Mouse (Mus musculus): ENCODE results near the gene Serpina6. TPM values are rescaled to one million over a fixed set of nuclear protein-coding genes. Genes with fewer than 3 reads are reported as not detected.

Gene Serpina6
- 0.53 and 0.57 TPM in 2 replicates for polyA plus RNA-seq (2014; fragmentation: Nextera tagmentation; extraction: Ambion mirVana)

DNA sequence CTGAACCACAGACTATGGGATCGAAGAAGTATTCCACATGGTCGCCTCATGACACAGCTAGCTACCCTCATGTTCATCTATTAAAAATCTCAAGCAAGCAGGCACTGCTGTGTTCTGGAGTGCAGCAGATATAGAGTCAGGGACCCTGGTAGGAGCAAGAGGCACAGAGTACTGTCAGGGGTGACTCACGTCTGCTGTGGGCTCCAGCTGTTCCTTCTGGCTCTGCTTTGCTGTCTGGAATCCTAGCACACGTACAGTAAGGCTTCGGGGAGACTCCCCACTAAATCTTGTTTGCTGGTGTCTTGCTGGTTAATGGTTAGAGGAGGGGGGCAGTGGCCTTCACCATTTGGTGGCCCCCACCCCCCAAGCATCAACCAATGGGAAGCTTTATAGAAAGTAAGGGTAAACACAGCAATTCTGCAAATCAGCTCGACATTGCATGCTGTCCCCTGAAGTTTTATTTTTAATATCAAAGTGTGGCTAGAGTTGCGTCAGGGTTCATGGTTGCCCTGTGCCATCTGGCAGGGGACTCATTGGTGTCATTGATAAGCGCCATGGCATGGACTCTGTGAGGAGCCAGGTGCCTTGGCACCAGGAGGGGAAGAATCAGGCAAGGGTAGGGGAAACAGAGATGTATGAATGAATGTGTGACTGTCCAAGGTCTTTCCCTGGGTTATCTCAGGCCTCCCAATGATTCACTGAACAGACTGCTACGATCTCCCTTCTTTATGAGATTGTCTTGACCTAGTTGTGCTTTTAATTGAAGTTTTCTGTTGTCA is at the start of gene Serpina6:
Serpina6 (minus strand) TSS at position 365 of the 779 bp plus-strand sequence.
- no peaks in the 10 kb centered on the region for H3K27me3 ChIP-seq (ENCODE audit: control insufficient read depth, insufficient read depth, low read length)
- H3K4me1 ChIP-seq (ENCODE audit: control insufficient read depth, insufficient read depth, low read length): no peaks in the 10 kb centered on the region
- no peak within 1 kb of the TSS for H3K9ac ChIP-seq (ENCODE audit: low read length)
- ATAC-seq (ENCODE audit: insufficient number of reproducible peaks, low FRiP score, low TSS enrichment, low read depth) (no peak), DNase-seq (ENCODE audit: low spot score) (no peak)
- H3K27ac ChIP-seq (replicated peaks; ENCODE audit: low read depth, low read length): no peak within 1 kb of the TSS
- H3K4me2 ChIP-seq (ENCODE audit: low read depth, severe bottlenecking): no peak within 1 kb of the TSS
- no peaks in the 10 kb centered on the region for H3K36me3 ChIP-seq (ENCODE audit: control insufficient read depth, insufficient read depth, low read length)
- H3K4me3 ChIP-seq (ENCODE audit: low read depth, low read length): no peak within 1 kb of the TSS
- no peaks in the 10 kb centered on the region for H3K9me3 ChIP-seq (ENCODE audit: control insufficient read depth, low read length)
- 83% methylated on average over 9 of the region's 9 CpGs for WGBS

DNA sequence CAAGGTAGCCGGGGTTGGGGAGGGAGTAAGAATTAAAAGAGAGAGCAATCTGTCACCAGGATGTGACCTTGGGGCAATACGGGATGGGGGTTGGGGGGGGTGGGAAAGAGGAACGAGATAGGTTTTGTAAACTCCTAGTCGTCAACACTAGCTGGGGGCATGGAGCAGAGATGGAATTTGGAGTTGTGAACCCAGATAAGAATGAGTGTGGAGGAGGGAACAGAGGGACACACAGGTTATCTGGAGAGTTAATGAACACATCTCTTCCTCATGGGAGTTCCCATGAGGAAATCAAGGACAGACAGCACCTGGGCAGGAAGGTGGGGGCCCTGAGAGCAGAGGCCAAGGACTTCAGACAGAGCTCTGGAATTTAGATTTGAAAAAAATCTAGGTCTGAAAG is 49.1 kb upstream of the Serpina6 start:
- no peaks in the 10 kb centered on the region for H3K4me1 ChIP-seq (ENCODE audit: control insufficient read depth, insufficient read depth, low read length)
- DNase-seq (ENCODE audit: low spot score) (no peak), ATAC-seq (ENCODE audit: insufficient number of reproducible peaks, low FRiP score, low TSS enrichment, low read depth) (no peak)
- no peak overlapping the region for H3K9ac ChIP-seq (ENCODE audit: low read length)
- H3K27me3 ChIP-seq (ENCODE audit: control insufficient read depth, insufficient read depth, low read length): no peaks in the 10 kb centered on the region
- H3K4me2 ChIP-seq (ENCODE audit: low read depth, severe bottlenecking): no peak overlapping the region
- no peaks in the 10 kb centered on the region for H3K9me3 ChIP-seq (ENCODE audit: control insufficient read depth, low read length)
- no peaks in the 10 kb centered on the region for H3K36me3 ChIP-seq (ENCODE audit: control insufficient read depth, insufficient read depth, low read length)
- no peak overlapping the region for H3K4me3 ChIP-seq (ENCODE audit: low read depth, low read length)
- H3K27ac ChIP-seq (replicated peaks; ENCODE audit: low read depth, low read length): no peak overlapping the region
- WGBS: 81% methylated on average over 4 of the region's 4 CpGs

DNA sequence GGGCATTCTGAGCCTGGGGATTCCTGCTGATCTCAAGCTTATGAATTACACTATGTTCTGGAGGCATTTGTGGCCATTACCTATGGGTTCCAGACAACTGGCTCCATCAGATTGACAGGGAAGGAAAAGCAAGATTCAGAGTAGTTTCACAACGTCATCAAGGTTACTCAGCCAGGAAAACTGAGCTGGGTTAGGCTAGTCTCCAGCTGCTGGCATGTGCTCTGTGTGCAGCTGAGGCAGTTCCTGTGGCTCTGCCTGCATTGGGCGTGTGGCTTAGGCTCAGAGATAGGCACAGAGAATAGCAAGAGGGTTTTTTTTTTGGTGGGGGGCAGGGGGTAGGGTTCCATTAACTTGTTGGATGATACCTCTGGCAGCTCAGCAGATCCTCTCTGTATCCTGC is 48.5 kb upstream of the Serpina6 start:
- H3K4me3 ChIP-seq (ENCODE audit: low read depth, low read length): no peak overlapping the region
- H3K36me3 ChIP-seq (ENCODE audit: control insufficient read depth, insufficient read depth, low read length): no peaks in the 10 kb centered on the region
- DNase-seq (ENCODE audit: low spot score): no peak
- no peak for ATAC-seq (ENCODE audit: insufficient number of reproducible peaks, low FRiP score, low TSS enrichment, low read depth)
- 65% methylated on average over 2 of the region's 2 CpGs for WGBS
- no peak overlapping the region for H3K4me2 ChIP-seq (ENCODE audit: low read depth, severe bottlenecking)
- H3K4me1 ChIP-seq (ENCODE audit: control insufficient read depth, insufficient read depth, low read length): no peaks in the 10 kb centered on the region
- no peak overlapping the region for H3K9ac ChIP-seq (ENCODE audit: low read length)
- H3K9me3 ChIP-seq (ENCODE audit: control insufficient read depth, low read length): no peaks in the 10 kb centered on the region
- no peaks in the 10 kb centered on the region for H3K27me3 ChIP-seq (ENCODE audit: control insufficient read depth, insufficient read depth, low read length)
- H3K27ac ChIP-seq (replicated peaks; ENCODE audit: low read depth, low read length): no peak overlapping the region

DNA sequence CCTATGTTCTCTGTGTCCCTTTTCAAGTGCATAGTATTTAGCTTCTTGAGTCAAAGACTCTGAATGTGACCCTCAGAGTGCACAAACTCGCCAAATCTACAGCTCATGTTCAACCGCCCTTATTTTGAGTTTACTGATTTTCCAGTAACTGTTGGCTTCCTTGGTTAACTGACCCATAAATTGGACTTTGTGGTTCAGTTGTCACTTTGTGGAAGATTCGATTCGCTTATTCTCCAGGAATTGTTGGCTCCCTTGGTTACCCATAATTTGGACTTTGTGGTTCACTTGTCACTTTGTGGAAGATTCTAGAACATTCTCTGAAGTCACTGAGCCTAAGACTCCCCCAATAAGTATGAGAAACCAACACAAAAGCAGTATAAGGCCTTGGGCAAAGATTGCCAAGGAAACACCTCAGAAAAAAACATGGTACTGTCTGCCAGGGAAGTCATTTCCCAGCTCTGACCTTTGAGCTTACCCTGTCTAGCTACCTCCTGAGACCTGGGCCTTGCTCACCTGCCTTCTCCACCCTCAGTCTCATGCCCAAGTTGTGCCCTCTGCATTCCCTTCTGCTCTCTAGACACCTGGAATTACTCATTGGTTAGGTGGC is 43.2 kb upstream of the Serpina6 start:
- DNase-seq (ENCODE audit: low spot score): no peak
- no peaks in the 10 kb centered on the region for H3K9me3 ChIP-seq (ENCODE audit: control insufficient read depth, low read length)
- H3K9ac ChIP-seq (ENCODE audit: low read length): no peak overlapping the region
- H3K27ac ChIP-seq (replicated peaks; ENCODE audit: low read depth, low read length): no peak overlapping the region
- H3K27me3 ChIP-seq (ENCODE audit: control insufficient read depth, insufficient read depth, low read length): no peaks in the 10 kb centered on the region
- no peak overlapping the region for H3K4me3 ChIP-seq (ENCODE audit: low read depth, low read length)
- ATAC-seq (ENCODE audit: insufficient number of reproducible peaks, low FRiP score, low TSS enrichment, low read depth): no peak
- H3K4me1 ChIP-seq (ENCODE audit: control insufficient read depth, insufficient read depth, low read length): no peaks in the 10 kb centered on the region
- H3K36me3 ChIP-seq (ENCODE audit: control insufficient read depth, insufficient read depth, low read length): no peaks in the 10 kb centered on the region
- no peak overlapping the region for H3K4me2 ChIP-seq (ENCODE audit: low read depth, severe bottlenecking)
- WGBS: 94% methylated on average over 4 of the region's 4 CpGs

DNA sequence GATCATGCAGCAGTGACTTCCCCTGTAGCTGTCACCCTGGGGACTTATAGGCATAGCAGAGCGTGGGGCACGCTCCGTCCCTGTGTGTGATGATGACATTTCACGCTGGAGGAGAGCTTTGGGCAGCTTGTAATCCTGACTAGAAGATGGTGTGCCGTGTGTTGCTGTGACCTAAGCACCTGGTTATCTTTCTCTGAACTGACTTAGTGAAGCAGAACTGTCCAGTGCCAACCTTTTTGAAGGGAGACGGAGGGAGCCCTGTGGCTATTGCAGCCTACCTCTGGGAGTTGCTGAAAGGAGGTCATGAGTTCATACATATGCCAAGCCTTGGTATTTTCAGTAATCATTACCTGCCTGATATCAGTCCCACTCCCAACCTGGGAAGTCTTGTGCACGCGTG is 38.4 kb upstream of the Serpina6 start, which contains the start of gene Serpina1f:
Serpina1f (minus strand) TSS at position 101 of the 400 bp plus-strand sequence.
- no peak within 1 kb of the TSS for H3K4me2 ChIP-seq (ENCODE audit: low read depth, severe bottlenecking)
- 89% methylated on average over 8 of the region's 8 CpGs for WGBS
- no peak within 1 kb of the TSS for H3K9ac ChIP-seq (ENCODE audit: low read length)

DNA sequence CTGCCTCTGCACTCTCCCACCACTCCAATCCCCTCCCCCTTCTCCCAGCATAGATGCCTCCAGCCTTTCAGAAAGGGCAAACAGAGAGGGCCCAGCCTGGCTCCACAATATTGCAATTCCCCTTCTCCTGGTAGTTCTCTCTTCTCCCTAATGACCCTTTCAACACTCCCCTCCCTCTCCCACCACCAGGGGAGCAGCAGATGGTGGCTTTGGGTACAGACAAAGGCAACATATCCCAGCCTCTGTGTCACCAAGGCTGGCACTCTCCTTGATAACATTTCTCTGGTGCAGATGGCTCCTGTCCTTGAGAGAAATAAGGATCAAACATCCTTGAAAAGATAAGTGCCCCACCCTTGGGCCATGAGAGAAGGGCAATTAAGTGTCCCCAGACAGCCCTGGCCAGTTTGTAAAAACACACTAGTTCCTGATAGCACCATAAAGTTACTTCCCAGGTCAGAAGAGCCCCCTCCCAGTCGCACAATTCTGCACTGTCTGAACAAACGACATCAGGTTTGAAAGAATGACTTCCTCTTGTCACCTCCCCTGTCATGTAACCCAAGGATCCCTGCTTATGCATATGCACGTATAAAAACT is 31.3 kb upstream of the Serpina6 start:
- Histone ChIP-seq H3K9ac (ENCODE audit: low read length) (no peak overlapping the region), H3K9me3 (ENCODE audit: control insufficient read depth, low read length) (no peaks in the 10 kb centered on the region), H3K27ac (replicated peaks; ENCODE audit: low read depth, low read length) (no peak overlapping the region), H3K4me2 (ENCODE audit: low read depth, severe bottlenecking) (no peak overlapping the region), H3K27me3 (ENCODE audit: control insufficient read depth, insufficient read depth, low read length) (no peaks in the 10 kb centered on the region), H3K4me3 (ENCODE audit: low read depth, low read length) (no peak overlapping the region), H3K4me1 (ENCODE audit: control insufficient read depth, insufficient read depth, low read length) (no peaks in the 10 kb centered on the region), H3K36me3 (ENCODE audit: control insufficient read depth, insufficient read depth, low read length) (no peaks in the 10 kb centered on the region)
- 24% methylated on average over 3 of the region's 3 CpGs for WGBS
- ATAC-seq (ENCODE audit: insufficient number of reproducible peaks, low FRiP score, low TSS enrichment, low read depth) (no peak), DNase-seq (ENCODE audit: low spot score) (no peak)

More for the DNA sequence above, 38.4 kb upstream of the Serpina6 start, which contains the start of gene Serpina1f:
- Histone ChIP-seq H3K4me1 (ENCODE audit: control insufficient read depth, insufficient read depth, low read length) (no peaks in the 10 kb centered on the region), H3K4me3 (ENCODE audit: low read depth, low read length) (no peak within 1 kb of the TSS), H3K36me3 (ENCODE audit: control insufficient read depth, insufficient read depth, low read length) (no peaks in the 10 kb centered on the region), H3K27me3 (ENCODE audit: control insufficient read depth, insufficient read depth, low read length) (no peaks in the 10 kb centered on the region), H3K27ac (replicated peaks; ENCODE audit: low read depth, low read length) (no peak within 1 kb of the TSS), H3K9me3 (ENCODE audit: control insufficient read depth, low read length) (no peaks in the 10 kb centered on the region)
- DNase-seq (ENCODE audit: low spot score) (no peak), ATAC-seq (ENCODE audit: insufficient number of reproducible peaks, low FRiP score, low TSS enrichment, low read depth) (no peak)

DNA sequence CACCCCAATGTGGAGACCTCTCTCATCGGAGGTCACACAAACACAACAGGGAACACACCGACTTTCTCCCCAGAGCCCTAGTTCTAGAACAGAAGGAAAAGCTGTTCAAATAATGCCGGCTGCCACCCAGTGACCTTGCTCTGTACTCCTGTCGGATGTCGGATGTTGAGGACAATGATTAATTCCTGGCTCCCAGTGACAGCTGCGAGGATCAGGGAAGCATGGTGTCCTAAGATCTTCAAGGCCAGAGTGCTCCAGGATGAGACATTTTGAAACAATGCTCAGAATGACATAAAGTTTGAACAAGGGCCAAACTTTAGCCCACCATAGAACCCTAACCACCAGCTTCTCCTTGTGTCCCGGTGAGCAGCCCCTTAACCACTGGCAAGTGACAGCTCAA is 30.0 kb upstream of the Serpina6 start:
- no peak overlapping the region for H3K4me2 ChIP-seq (ENCODE audit: low read depth, severe bottlenecking)
- H3K4me1 ChIP-seq (ENCODE audit: control insufficient read depth, insufficient read depth, low read length): no peaks in the 10 kb centered on the region
- ATAC-seq (ENCODE audit: insufficient number of reproducible peaks, low FRiP score, low TSS enrichment, low read depth) (no peak), DNase-seq (ENCODE audit: low spot score) (no peak)
- WGBS: 71% methylated on average over 7 of the region's 7 CpGs
- no peak overlapping the region for H3K9ac ChIP-seq (ENCODE audit: low read length)
- no peak overlapping the region for H3K4me3 ChIP-seq (ENCODE audit: low read depth, low read length)
- no peak overlapping the region for H3K27ac ChIP-seq (replicated peaks; ENCODE audit: low read depth, low read length)
- H3K9me3 ChIP-seq (ENCODE audit: control insufficient read depth, low read length): no peaks in the 10 kb centered on the region
- no peaks in the 10 kb centered on the region for H3K27me3 ChIP-seq (ENCODE audit: control insufficient read depth, insufficient read depth, low read length)
- H3K36me3 ChIP-seq (ENCODE audit: control insufficient read depth, insufficient read depth, low read length): no peaks in the 10 kb centered on the region

DNA sequence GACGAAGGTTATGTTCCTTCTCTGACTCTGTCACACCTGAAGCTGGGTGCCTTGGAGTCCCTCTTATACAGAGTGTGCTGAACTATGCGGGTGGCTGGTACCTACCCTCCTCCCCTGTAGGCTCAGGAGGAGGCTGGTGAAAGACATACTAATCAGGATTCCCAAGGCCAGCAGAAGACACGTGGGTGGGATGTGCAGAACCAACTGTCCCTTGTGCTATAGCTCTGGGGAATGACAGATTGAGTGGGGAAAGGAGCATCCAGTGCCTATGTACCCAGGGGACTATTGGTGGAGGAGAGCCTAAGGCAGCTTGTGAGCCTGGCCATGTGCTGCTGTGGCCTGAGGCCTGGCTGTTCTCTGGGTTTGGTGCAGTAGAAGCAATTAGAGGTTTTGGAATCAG is 29.0 kb upstream of the Serpina6 start:
- ATAC-seq (ENCODE audit: insufficient number of reproducible peaks, low FRiP score, low TSS enrichment, low read depth) (no peak), DNase-seq (ENCODE audit: low spot score) (no peak)
- H3K4me1 ChIP-seq (ENCODE audit: control insufficient read depth, insufficient read depth, low read length): no peaks in the 10 kb centered on the region
- no peaks in the 10 kb centered on the region for H3K36me3 ChIP-seq (ENCODE audit: control insufficient read depth, insufficient read depth, low read length)
- no peak overlapping the region for H3K9ac ChIP-seq (ENCODE audit: low read length)
- WGBS: 65% methylated on average over 3 of the region's 3 CpGs
- H3K4me2 ChIP-seq (ENCODE audit: low read depth, severe bottlenecking): no peak overlapping the region
- H3K4me3 ChIP-seq (ENCODE audit: low read depth, low read length): no peak overlapping the region
- H3K27ac ChIP-seq (replicated peaks; ENCODE audit: low read depth, low read length): no peak overlapping the region
- no peaks in the 10 kb centered on the region for H3K9me3 ChIP-seq (ENCODE audit: control insufficient read depth, low read length)
- H3K27me3 ChIP-seq (ENCODE audit: control insufficient read depth, insufficient read depth, low read length): no peaks in the 10 kb centered on the region
